Mouse (Mus musculus) ES-Bruce4 (cell line): ENCODE measurements around the gene Fam227b.

Experiments
- CTCF ChIP-seq: IDR thresholded peaks from one replicate; pipeline ENCODE4 v1.8.1; 2011; ENCODE audit warnings: low read depth, low read length
- POLR2A ChIP-seq: IDR thresholded peaks from one replicate; pipeline ENCODE4 v1.8.1; 2011; ENCODE audit warnings: low read length; ENCODE audit not compliant: insufficient read depth

GRCm38 (mm10) chr2:126033114-126033972 lies 118.5 kb downstream of the Fam227b start:
- TF ChIP-seq CTCF (no peak), POLR2A (no peak)
